Mouse (Mus musculus): ENCODE measurements around the gene 4930562C15Rik.

DNA sequence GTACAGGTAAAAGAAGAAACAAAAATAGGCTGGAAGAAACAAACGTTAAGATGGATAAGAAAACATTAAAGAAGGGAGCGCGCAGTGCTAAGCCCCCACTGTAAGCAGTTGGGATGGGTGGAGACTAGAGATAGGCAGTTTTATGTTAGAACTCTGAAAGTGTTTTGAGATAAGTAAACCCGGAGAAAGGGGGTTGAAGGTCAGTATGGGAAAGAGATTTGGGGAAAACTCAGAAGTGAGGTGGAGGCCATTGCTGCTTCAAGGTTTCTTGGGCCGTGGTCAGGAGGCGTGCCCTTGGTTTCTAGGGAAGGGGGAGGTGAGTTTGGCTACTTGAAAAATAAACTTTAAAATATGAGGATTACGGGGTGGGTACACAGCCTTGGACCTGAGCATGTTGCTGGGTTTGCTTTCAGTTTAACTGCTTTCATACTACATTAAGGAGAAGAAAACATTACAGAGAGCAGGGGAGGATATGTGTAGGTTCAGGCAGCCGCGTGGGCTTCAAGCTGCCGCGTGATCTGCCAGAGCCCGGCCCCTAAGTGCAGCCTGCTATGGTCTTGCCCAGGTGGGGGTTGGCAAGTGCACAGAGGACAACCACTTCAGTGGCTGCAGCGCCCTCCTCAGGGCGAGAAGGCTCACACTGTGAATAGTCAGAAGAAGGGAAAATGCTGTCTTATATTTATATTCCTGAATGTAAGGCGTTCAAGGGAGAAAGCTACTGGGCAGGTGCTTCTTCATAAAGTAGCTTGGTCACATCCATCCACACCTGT is 3.4 kb upstream of the 4930562C15Rik start:
- TF ChIP-seq POLR2A (IDR thresholded peaks at IDR 0.05; ENCODE audit: extremely low read depth, insufficient read depth, low read length) (no peak), CTCF (IDR thresholded peaks at IDR 0.05; ENCODE audit: extremely low read depth, insufficient read depth, low read length) (no peak)
